ENCODE assay signal across 24 mouse cellular contexts in the genomic region with DNA sequence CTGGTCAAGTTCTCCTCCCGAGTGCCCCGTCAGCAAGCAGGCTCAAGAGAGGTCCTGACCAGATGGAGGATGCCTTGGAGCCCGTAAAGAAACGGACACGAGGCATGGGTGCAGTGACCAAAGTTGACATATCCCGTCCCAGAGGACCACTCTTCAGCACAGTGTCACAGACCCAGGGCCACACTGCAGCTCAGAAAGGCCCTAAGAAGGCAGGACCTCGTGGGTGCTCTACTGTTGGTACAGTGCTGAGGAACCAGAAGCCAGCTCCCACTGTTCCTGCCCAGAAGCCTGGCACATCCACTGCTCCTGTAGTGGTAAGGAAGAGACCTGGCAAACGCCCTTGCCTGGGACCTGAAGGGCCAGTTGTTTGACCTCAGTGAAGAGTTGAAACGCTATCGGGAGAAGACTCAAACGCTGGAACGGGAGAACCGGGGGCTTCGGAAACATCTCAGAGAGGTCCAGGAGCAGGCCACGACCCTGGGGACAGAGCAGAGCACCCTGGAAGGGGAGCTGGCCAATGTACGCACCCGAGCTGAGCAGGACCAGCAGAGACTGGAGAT. TPM values are rescaled to one million over a fixed set of nuclear protein-coding genes. Genes with fewer than 3 reads are reported as not detected.
A peak's percentile ranks its signal among the peaks of the same experiment; 100 is the strongest.
DNase-seq lines count a peak whose midpoint lies in the region; ATAC-seq lines count a peak whose summit lies in the region.
"Had no signal": no experiment of that assay in that cellular context is flagged by ENCODE, and none has a peak within 500 bp of the region (broad histone marks: within the 10 kb centered on the region; RNA-seq: fewer than 3 reads in every experiment).

No protein-coding gene starts in this region.

- H3K9me3 ChIP-seq in limb, embryonic 10.5 days (replicated peaks) = no peaks in the 10 kb centered on the region
- H3K9me3 ChIP-seq in midbrain, embryonic 11.5 days (ENCODE audit: control insufficient read depth, low read length) = no peaks in the 10 kb centered on the region
- H3K9me3 ChIP-seq: embryonic facial prominence, embryonic 10.5 days; embryonic facial prominence, embryonic 12.5 days; forebrain, embryonic 13.5 days; forebrain, embryonic 15.5 days; G1E had no signal

- WGBS in limb, embryonic 10.5 days = 89% methylated on average over 17 of the region's 17 CpGs
- 91% methylated on average over 17 of the region's 17 CpGs for WGBS in midbrain, embryonic 11.5 days

- H3K4me1 ChIP-seq in limb, embryonic 10.5 days = peaks cover 45% of the 10 kb centered on the region
- H3K4me1 ChIP-seq in midbrain, embryonic 11.5 days (ENCODE audit: control insufficient read depth, insufficient read depth, low read length) = no peaks in the 10 kb centered on the region
- H3K4me1 ChIP-seq: embryonic facial prominence, embryonic 12.5 days; forebrain, embryonic 13.5 days; forebrain, embryonic 15.5 days had no signal

- H3K27me3 ChIP-seq in limb, embryonic 10.5 days (ENCODE audit: low read depth, poor library complexity, severe bottlenecking) = 0 out of 2 replicates have a peak, but pooled peaks cover 6% of the 10 kb centered on the region
- no peaks in the 10 kb centered on the region for H3K27me3 ChIP-seq in midbrain, embryonic 11.5 days (ENCODE audit: control insufficient read depth, insufficient read depth, low read length)
- H3K27me3 ChIP-seq: CH12.LX; forebrain, embryonic 13.5 days; forebrain, embryonic 15.5 days had no signal

- no peak overlapping the region for H3K4me2 ChIP-seq in midbrain, embryonic 11.5 days
- H3K4me2 ChIP-seq: embryonic facial prominence, embryonic 12.5 days; forebrain, embryonic 13.5 days; forebrain, embryonic 15.5 days had no signal

- H3K4me3 ChIP-seq in limb, embryonic 10.5 days = no peak overlapping the region
- H3K4me3 ChIP-seq in midbrain, embryonic 11.5 days (ENCODE audit: low read depth, low read length) = no peak overlapping the region
- H3K4me3 ChIP-seq: embryonic facial prominence, embryonic 10.5 days; embryonic facial prominence, embryonic 12.5 days; forebrain, embryonic 13.5 days; forebrain, embryonic 15.5 days had no signal

- H3K27ac ChIP-seq in limb, embryonic 10.5 days = peak overlapping the region; percentile 53
- H3K27ac ChIP-seq in midbrain, embryonic 11.5 days (ENCODE audit: low read depth, low read length) = no peak overlapping the region
- H3K27ac ChIP-seq: embryonic facial prominence, embryonic 10.5 days; embryonic facial prominence, embryonic 12.5 days; forebrain, embryonic 13.5 days; forebrain, embryonic 15.5 days had no signal

- H3K36me3 ChIP-seq in limb, embryonic 10.5 days = no peaks in the 10 kb centered on the region
- H3K36me3 ChIP-seq in midbrain, embryonic 11.5 days (ENCODE audit: control insufficient read depth, insufficient read depth, low read length) = no peaks in the 10 kb centered on the region
- H3K36me3 ChIP-seq: embryonic facial prominence, embryonic 10.5 days; embryonic facial prominence, embryonic 12.5 days; forebrain, embryonic 15.5 days; G1E had no signal

- ATAC-seq in midbrain, embryonic 11.5 days (ENCODE audit: low FRiP score) = no peak
- ATAC-seq: CD4-positive, CD25-positive, alpha-beta regulatory T cell, adult 4 months; forebrain, embryonic 13.5 days; forebrain, embryonic 15.5 days; forebrain, postnatal 0 days; Patski had no signal

- H3K9ac ChIP-seq in midbrain, embryonic 11.5 days (ENCODE audit: low read length) = no peak overlapping the region
- H3K9ac ChIP-seq: embryonic facial prominence, embryonic 12.5 days; forebrain, embryonic 13.5 days; forebrain, embryonic 15.5 days; forebrain, postnatal 0 days had no signal

- peak; percentile 92 for DNase-seq in 3T3-L1 (ENCODE audit: low read depth, low spot score)
- peak; percentile 94 for DNase-seq in adipocyte (ENCODE audit: low spot score)
- DNase-seq in limb, embryonic 10.5 days (ENCODE audit: low spot score) = no peak
- DNase-seq in frontal cortex, adult 2 months (ENCODE audit: extremely low spot score in 1 of 2, low spot score in 1 of 2) = no peak
- no peak for DNase-seq in cerebellum, postnatal 36 days
- DNase-seq in midbrain, embryonic 11.5 days (ENCODE audit: low spot score, missing footprints) = no peak
- DNase-seq: adrenal gland, adult 8-10 months; adrenal gland, postnatal 14 days; adrenal gland, postnatal 36 days; B cell, adult 2 months; cerebellum, adult 11 months; cerebellum, adult 18-20 months; cerebellum, adult 8-10 months; cerebellum, adult 9-11 months; cerebellum, postnatal 14 days; forebrain, postnatal 0 days had no signal

RNA-seq across cellular contexts. Expression of a gene that starts 34.9 kb away (rescaled TPM):
- 22.5 and 31.5 TPM in 2 replicates for polyA plus RNA-seq in limb, embryonic 10.5 days (2016; fragmentation: Nextera tagmentation; extraction: Ambion mirVana)
- polyA plus RNA-seq in frontal cortex, adult 2 months (2012; rRNA removed) = 3.5 and 3.9 TPM in 2 replicates
- polyA plus RNA-seq in midbrain, embryonic 11.5 days (2014; fragmentation: Nextera tagmentation; extraction: Ambion mirVana) = 5.5 and 6.2 TPM in 2 replicates
- polyA plus RNA-seq: G1E had no signal

Comparison
In these comparisons a context has a peak if more than half of its experiments do, and no peak if none do; other contexts are left out.
1. DNase-seq: peak in 3T3-L1 (single experiment) and adipocyte (single experiment); none in limb, embryonic 10.5 days (single experiment), frontal cortex, adult 2 months (0 of 2), cerebellum, postnatal 36 days (0 of 2) and midbrain, embryonic 11.5 days (single experiment).